Mouse (Mus musculus) adrenal gland, postnatal 25 days (tissue): Measurements from ENCODE around the gene Zkscan7. TPM values are rescaled to one million over a fixed set of nuclear protein-coding genes. Genes with fewer than 3 reads are reported as not detected.
A peak's percentile ranks its signal among the peaks of the same experiment; 100 is the strongest.

Experiments
- DNase-seq: peaks from one replicate; pipeline ENCODE4 v3.0.0; 2021; ENCODE audit warnings: mixed read lengths
- total RNA-seq: library from RNA; stranded (reverse); gene quantifications from 2 replicates; pipeline ENCODE4 v1.2.3, GENCODE M21; 2021

The Zkscan7 gene
- total RNA-seq, 1 experiment from 2014 or later = 14.8 TPM

DNA sequence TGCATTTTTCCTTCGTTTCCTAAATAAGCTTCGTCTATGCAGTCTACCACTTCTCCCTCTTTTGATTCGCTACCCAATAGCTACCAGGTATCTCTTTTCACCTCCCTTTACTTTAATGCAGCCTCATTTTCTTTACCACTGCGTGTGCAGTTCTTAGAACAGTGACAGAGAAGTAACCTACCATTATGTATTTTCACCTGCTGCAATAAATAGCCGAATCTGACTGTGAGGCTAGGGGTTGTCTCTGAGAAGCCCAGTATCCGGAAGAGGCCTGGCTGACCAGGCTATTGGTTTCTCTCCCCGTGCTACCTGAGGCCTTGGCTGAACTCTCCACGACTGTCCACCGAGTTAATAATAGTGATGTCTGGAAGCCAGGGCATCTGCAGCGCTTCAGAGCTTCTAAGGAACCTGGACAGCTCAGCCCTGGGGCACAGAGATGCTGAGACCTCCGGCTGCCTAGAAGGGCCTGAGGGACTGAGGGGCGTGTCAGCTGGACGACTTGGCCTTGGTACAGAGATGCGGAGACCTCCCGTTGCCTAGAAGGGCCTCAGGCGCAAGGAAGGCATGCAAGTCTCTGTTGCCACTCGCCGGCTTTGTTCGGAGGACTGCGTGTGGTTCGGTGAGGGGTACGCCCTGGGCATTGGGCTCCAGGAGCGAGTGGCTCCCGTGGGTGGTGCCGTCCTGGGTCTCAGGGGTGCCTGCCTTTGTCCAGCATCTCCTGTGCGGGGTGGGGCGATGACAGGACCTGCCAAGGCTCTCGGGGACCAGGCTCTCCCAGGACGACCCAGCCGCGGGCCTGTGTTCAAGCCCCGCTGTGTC, 17.4 kb downstream of the Zkscan7 start:
- DNase-seq = peak; percentile 51

DNA sequence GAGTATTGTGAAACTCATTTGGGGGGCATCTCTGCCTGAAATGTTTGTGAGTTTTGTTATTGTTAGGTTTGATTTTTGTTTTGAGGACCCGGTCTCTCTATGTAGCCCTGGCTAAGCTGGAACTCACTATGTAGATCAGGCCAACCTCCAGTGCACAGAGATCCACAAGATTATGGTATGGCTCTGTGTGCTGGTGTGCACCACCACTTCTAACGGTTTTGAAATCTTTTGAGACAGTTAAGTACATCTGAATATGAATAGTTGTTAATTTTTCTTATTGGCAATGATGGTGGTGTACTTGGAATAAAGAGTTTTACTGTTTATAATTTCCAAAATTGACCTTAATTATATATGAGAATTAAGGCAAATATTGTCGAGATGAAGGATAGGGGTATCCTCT, 37.0 kb downstream of the Zkscan7 start:
- no peak for DNase-seq

- DNase-seq = peak; percentile 63
Measured at GRCm38 (mm10) chr9:122922936-122923381, 37.5 kb downstream of the Zkscan7 start, which contains the start of gene Zfp105. Gene Zfp105, plus strand, starts transcription at chr9:122923072.

GRCm38 (mm10) chr9:122928915-122929314, 43.4 kb downstream of the Zkscan7 start:
- DNase-seq = no peak

Other genes starting within 250 kb of the Zkscan7 start
- not detected in 2 replicates for gene Topaz1, start 138.3 kb upstream of the Zkscan7 start, total RNA-seq
- gene Tcaim, start 80.1 kb upstream of the Zkscan7 start, total RNA-seq = 20.3 and 23.9 TPM in 2 replicates
- not detected in 2 replicates for gene Gm35549, start 41.6 kb upstream of the Zkscan7 start, total RNA-seq
- gene Zfp445, start 19.7 kb upstream of the Zkscan7 start, total RNA-seq = 118 and 138 TPM in 2 replicates
- 5.3 and 6.3 TPM in 2 replicates for gene Zfp105, start 37.4 kb downstream of the Zkscan7 start, total RNA-seq
- 17.9 and 28.3 TPM in 2 replicates for gene 1110059G10Rik, start 65.3 kb downstream of the Zkscan7 start, total RNA-seq
- gene Kif15, start 65.4 kb downstream of the Zkscan7 start, total RNA-seq = 4.2 and 6.1 TPM in 2 replicates
- 21.7 and 25.2 TPM in 2 replicates for gene Tmem42, start 135.6 kb downstream of the Zkscan7 start, total RNA-seq
- 0.86 and 2.1 TPM in 2 replicates for gene Tgm4, start 149.0 kb downstream of the Zkscan7 start, total RNA-seq
- 77.8 and 87.8 TPM in 2 replicates for gene Zdhhc3, start 227.5 kb downstream of the Zkscan7 start, total RNA-seq
- gene Exosc7, start 227.5 kb downstream of the Zkscan7 start, total RNA-seq = 42.9 and 50.9 TPM in 2 replicates